43 mouse cellular contexts compared by ENCODE assay signal in genomic region chr7:4933103-4933502, GRCm38 (mm10). TPM values are rescaled to one million over a fixed set of nuclear protein-coding genes. Genes with fewer than 3 reads are reported as not detected.
"Had no signal": no experiment of that assay in that cellular context is flagged by ENCODE, and none has a peak within 500 bp of the region (broad histone marks: within the 10 kb centered on the region; RNA-seq: fewer than 3 reads in every experiment).

No protein-coding gene starts in this region.

- DNase-seq: liver; liver, embryonic 13.5 days; liver, postnatal 0 days; lung, adult 18-20 months; lung, adult 2 months; lung, embryonic 14.5 days; lung, postnatal 10 days; lung, postnatal 14 days; lung, postnatal 36 days; lung, postnatal 4 days; midbrain, embryonic 14.5 days had no signal

- H3K4me2 ChIP-seq: limb, embryonic 12.5 days; limb, embryonic 13.5 days; limb, embryonic 15.5 days; liver, embryonic 11.5 days; liver, embryonic 12.5 days; liver, embryonic 13.5 days; liver, embryonic 15.5 days; lung, embryonic 14.5 days; lung, embryonic 15.5 days; midbrain, embryonic 11.5 days; midbrain, embryonic 12.5 days; midbrain, embryonic 13.5 days; midbrain, embryonic 15.5 days; neural tube, embryonic 12.5 days; neural tube, embryonic 13.5 days had no signal

- H3K27ac ChIP-seq: left cerebral cortex, adult 2 months; limb, embryonic 12.5 days; limb, embryonic 13.5 days; limb, embryonic 15.5 days; liver, embryonic 12.5 days; liver, embryonic 13.5 days; liver, embryonic 14.5 days; liver, embryonic 15.5 days; lung, embryonic 15.5 days; macrophage; midbrain, embryonic 10.5 days; midbrain, embryonic 12.5 days; midbrain, embryonic 13.5 days; midbrain, embryonic 15.5 days; neural tube, embryonic 12.5 days; neural tube, embryonic 13.5 days had no signal

- H3K36me3 ChIP-seq: limb, embryonic 12.5 days; limb, embryonic 13.5 days; limb, embryonic 15.5 days; liver, embryonic 12.5 days; liver, embryonic 13.5 days; liver, embryonic 15.5 days; lung, embryonic 15.5 days; midbrain, embryonic 10.5 days; midbrain, embryonic 12.5 days; midbrain, embryonic 13.5 days; midbrain, embryonic 15.5 days; neural tube, embryonic 12.5 days; neural tube, embryonic 13.5 days had no signal

- ATAC-seq: liver, embryonic 12.5 days; liver, postnatal 0 days; lung, postnatal 0 days; midbrain, embryonic 13.5 days; midbrain, embryonic 15.5 days; midbrain, embryonic 16.5 days had no signal

- H3K4me3 ChIP-seq: left cerebral cortex, adult 2 months; limb, embryonic 12.5 days; limb, embryonic 13.5 days; limb, embryonic 15.5 days; liver, embryonic 12.5 days; liver, embryonic 13.5 days; liver, embryonic 15.5 days; lung, embryonic 15.5 days; megakaryocyte, embryonic 14.5 days; midbrain, embryonic 10.5 days; midbrain, embryonic 12.5 days; midbrain, embryonic 13.5 days; midbrain, embryonic 15.5 days; myocyte; neural tube, embryonic 12.5 days; neural tube, embryonic 13.5 days had no signal

- H3K27me3 ChIP-seq: limb, embryonic 12.5 days; limb, embryonic 13.5 days; limb, embryonic 15.5 days; liver, embryonic 13.5 days; liver, embryonic 15.5 days; lung, embryonic 15.5 days; midbrain, embryonic 12.5 days; midbrain, embryonic 13.5 days; midbrain, embryonic 15.5 days; neural tube, embryonic 12.5 days; neural tube, embryonic 13.5 days had no signal

- H3K4me1 ChIP-seq: limb, embryonic 12.5 days; limb, embryonic 13.5 days; liver, embryonic 12.5 days; liver, embryonic 13.5 days; liver, embryonic 15.5 days; lung, embryonic 15.5 days; midbrain, embryonic 12.5 days; midbrain, embryonic 13.5 days; midbrain, embryonic 15.5 days had no signal

- H3K9ac ChIP-seq: limb, embryonic 12.5 days; limb, embryonic 13.5 days; limb, embryonic 15.5 days; liver, embryonic 12.5 days; liver, embryonic 13.5 days; liver, embryonic 14.5 days; liver, embryonic 15.5 days; liver, postnatal 0 days; lung, embryonic 14.5 days; lung, embryonic 15.5 days; midbrain, embryonic 12.5 days; midbrain, embryonic 13.5 days; midbrain, embryonic 15.5 days; neural tube, embryonic 12.5 days; neural tube, embryonic 13.5 days had no signal

- H3K9me3 ChIP-seq: limb, embryonic 13.5 days; limb, embryonic 15.5 days; liver, embryonic 12.5 days; liver, embryonic 15.5 days; lung, embryonic 15.5 days; midbrain, embryonic 12.5 days; midbrain, embryonic 15.5 days; neural tube, embryonic 12.5 days had no signal

RNA-seq across cellular contexts. Expression of gene Ssc5d, which starts 7.5 kb away (rescaled TPM):
- total RNA-seq: megakaryocyte progenitor cell, adult 5-6 weeks; megakaryocyte, adult 5-6 weeks; megakaryocyte-erythroid progenitor cell, adult 5-6 weeks; monocyte, adult 5-6 weeks had no signal

RNA-seq across cellular contexts. Expression of gene Nat14, which starts 11.3 kb away (rescaled TPM):
- total RNA-seq: monocyte, adult 5-6 weeks had no signal

RNA-seq across cellular contexts. Expression of gene Gm36210, which starts 26.8 kb away (rescaled TPM):
- total RNA-seq: liver, adult 2 months; megakaryocyte progenitor cell, adult 5-6 weeks; megakaryocyte, adult 5-6 weeks; megakaryocyte-erythroid progenitor cell, adult 5-6 weeks; midbrain, postnatal 0 days; monocyte, adult 5-6 weeks had no signal
- polyA plus RNA-seq: limb, embryonic 11.5 days; limb, embryonic 12.5 days; limb, embryonic 13.5 days; limb, embryonic 15.5 days; liver, embryonic 12.5 days; liver, embryonic 15.5 days; liver, embryonic 16.5 days; liver, postnatal 0 days; lung, embryonic 14.5 days; lung, embryonic 15.5 days; lung, embryonic 16.5 days; lung, postnatal 0 days; macrophage; midbrain, embryonic 10.5 days; midbrain, embryonic 11.5 days; midbrain, embryonic 12.5 days; myocyte had no signal

RNA-seq across cellular contexts. Expression of gene Sbk2, which starts 31.1 kb away (rescaled TPM):
- total RNA-seq: left cerebral cortex, postnatal 10 days; liver, adult 2 months; megakaryocyte progenitor cell, adult 5-6 weeks; megakaryocyte, adult 5-6 weeks; megakaryocyte-erythroid progenitor cell, adult 5-6 weeks; monocyte, adult 5-6 weeks had no signal
- polyA plus RNA-seq: liver, adult 2 months; liver, embryonic 12.5 days; liver, embryonic 13.5 days; liver, embryonic 15.5 days; liver, embryonic 16.5 days; liver, postnatal 0 days; midbrain, embryonic 11.5 days; midbrain, embryonic 14.5 days; midbrain, embryonic 15.5 days; neural tube, embryonic 11.5 days; neural tube, embryonic 13.5 days had no signal
